Mouse (Mus musculus): ENCODE data around the gene Col26a1. TPM values are rescaled to one million over a fixed set of nuclear protein-coding genes. Genes with fewer than 3 reads are reported as not detected.
A peak's percentile ranks its signal among the peaks of the same experiment; 100 is the strongest.

Col26a1 gene
- total RNA-seq (2021), result 1 to 10 TPM; 2.7 to 3.3 TPM
- long read RNA-seq, experiment 1, partial matches to known transcripts, result 1 of 1 reads
- long read RNA-seq, experiment 1, other reads (novel, unspliced or antisense), result 0 of 1 reads
- long read RNA-seq, experiment 2, partial matches to known transcripts, result 0 of 1 reads
- long read RNA-seq, experiment 2, other reads (novel, unspliced or antisense), result 1 of 1 reads

- Histone ChIP-seq H3K27ac (peak within 1 kb of the TSS; percentile 10; the same call in 1 of the 2 replicates), H3K4me3 (peak within 1 kb of the TSS; percentile 45; the same call in 1 of the 2 replicates)
- TF ChIP-seq CTCF (conservative IDR thresholded peaks at IDR 0.05), result no peak
- DNase-seq (ENCODE audit: low spot score in 2 of 2), result no peak
Observed at GRCm38 (mm10) chr5:136882788-136883439, at the start of gene Col26a1. Col26a1 (minus strand) TSS chr5:136883209.

GRCm38 (mm10) chr5:136931896-136932295, 48.9 kb upstream of the Col26a1 start:
- peak in 1 of 2 experiments; percentile 36 for DNase-seq (ENCODE audit: low spot score in 2 of 2)
- Histone ChIP-seq H3K4me3 (no peak overlapping the region), H3K27ac (peak overlapping the region; percentile 40; the same call in 1 of the 2 replicates)
- TF ChIP-seq CTCF (conservative IDR thresholded peaks at IDR 0.05), result no peak

- no peak overlapping the region for H3K27ac ChIP-seq
- H3K4me3 ChIP-seq, result no peak overlapping the region
- DNase-seq (ENCODE audit: low spot score in 2 of 2), result peak; percentile 79 to 84
- peak; percentile 97 for TF ChIP-seq CTCF (conservative IDR thresholded peaks at IDR 0.05)
Observed at GRCm38 (mm10) chr5:136929073-136929472, 46.1 kb upstream of the Col26a1 start.

- no peak for TF ChIP-seq CTCF (conservative IDR thresholded peaks at IDR 0.05)
- H3K27ac ChIP-seq, result no peak overlapping the region
- no peak overlapping the region for H3K4me3 ChIP-seq
- no peak for DNase-seq (ENCODE audit: low spot score in 2 of 2)
Observed at GRCm38 (mm10) chr5:136923751-136924478, 40.9 kb upstream of the Col26a1 start.

GRCm38 (mm10) chr5:136922830-136923229, 39.8 kb upstream of the Col26a1 start:
- TF ChIP-seq CTCF (conservative IDR thresholded peaks at IDR 0.05), result no peak
- Histone ChIP-seq H3K4me3 (no peak overlapping the region), H3K27ac (no peak overlapping the region)
- DNase-seq (ENCODE audit: low spot score in 2 of 2), result no peak

DNA sequence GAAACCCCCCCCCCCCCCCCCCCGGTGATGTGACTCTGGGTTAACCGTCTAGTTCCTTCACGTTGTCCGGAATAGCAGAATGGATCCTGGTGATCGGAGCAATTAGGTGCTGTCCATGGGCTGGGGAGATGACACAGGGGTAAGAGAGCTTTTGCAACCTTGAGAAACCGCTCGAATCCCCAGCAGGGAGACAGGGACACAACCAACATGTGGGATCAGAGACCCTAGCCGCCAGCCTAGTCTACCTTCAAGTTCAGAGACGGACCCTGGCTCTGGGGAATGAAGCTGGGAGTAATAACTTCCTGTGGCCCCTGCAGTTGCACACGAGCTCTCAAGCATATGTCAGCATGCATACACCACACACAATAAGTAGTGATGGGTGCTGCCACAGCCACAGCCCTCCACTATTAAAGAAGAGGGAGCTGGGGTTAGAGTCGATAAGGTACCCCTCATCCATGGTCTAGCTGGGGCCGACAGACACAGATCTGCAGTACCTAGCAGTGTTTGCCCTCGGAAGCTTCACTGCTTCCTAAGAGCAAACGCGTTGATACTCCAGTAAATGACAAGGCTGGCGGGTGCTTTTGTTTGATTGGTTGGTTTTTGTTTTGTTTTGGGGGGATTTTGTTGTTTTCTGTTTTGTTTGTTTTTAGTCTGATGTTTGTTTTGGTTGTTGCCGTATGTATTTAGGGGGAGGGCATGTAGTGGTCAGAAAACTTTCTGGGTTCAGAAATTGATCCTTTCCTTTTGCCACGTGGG, 36.7 kb upstream of the Col26a1 start:
- DNase-seq (ENCODE audit: low spot score in 2 of 2), result no peak
- H3K27ac ChIP-seq, result peak overlapping the region; percentile 97
- peak overlapping the region; percentile 77 for H3K4me3 ChIP-seq
- no peak for TF ChIP-seq CTCF (conservative IDR thresholded peaks at IDR 0.05)

DNA sequence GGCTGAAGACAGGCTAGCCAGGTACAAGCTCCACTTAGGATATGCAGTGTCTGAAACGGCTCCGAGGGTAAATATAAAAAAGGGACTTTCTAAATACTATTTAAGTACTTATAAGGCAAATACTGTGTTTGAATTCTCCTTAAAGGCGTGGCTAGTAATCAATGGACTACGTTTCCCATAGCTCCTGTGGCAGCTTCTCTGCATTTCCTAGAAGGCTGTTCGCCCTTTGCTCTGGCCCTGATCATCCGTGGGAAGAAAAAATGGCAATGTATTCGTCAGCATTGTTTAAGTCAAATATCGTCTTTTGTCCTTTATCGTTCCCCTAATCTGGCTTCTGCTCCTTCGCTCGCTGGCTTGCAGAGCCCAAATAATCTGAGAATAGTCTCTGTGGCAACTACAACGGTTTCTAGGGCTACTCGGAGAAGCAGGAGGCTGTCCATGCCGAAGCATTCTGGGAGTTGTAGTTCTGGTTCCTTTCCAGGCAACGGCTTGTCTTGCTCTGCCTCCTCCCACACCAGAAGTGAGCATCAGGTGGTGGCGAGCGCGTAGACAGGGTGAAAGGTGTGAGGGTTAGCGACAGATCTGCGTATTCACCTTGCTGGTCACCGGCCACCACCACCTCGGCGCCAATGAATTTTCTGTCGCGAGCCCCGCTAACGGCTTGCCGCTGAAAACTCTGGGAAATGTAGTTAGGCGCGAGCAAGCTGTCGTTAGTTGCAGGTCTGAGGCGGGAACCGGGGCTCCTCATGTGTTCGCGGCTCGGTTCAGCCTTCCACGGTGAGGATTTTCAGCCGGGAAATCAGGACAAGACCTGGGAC, 35.9 kb upstream of the Col26a1 start:
- peak; percentile 72 to 85 for DNase-seq (ENCODE audit: low spot score in 2 of 2)
- no peak for TF ChIP-seq CTCF (conservative IDR thresholded peaks at IDR 0.05)
- Histone ChIP-seq H3K4me3 (peak overlapping the region; percentile 77), H3K27ac (peak overlapping the region; percentile 97)

DNA sequence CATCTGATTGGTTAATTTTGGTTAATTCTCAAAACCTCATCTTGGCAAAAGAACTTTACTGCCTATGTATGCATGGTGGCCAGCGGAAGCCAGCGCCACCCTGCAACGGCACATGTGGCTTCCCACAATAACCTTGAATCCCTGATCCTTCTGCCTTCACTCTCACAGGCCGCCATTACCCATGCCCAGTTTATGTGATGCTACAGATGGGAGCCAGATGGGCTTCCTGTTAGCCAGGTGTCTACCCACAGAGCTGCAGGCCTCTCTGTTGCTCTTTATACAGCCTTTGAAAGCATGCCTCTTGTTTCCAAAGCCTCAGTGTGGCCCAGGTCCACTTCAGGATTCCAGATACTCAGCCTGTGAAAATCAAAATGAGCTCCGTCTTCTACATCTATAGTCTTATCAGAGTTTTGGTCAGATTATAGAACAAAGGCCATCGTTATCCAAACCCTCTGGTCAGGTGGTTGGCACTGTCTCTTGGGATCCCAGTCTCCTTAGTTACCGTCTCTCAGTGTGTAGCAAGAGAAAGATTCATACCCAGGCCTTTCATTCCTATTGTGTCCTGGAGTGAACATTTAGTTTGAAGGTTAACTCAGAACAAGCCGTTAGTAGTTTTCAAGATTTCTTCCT, 34.7 kb upstream of the Col26a1 start:
- no peak for TF ChIP-seq CTCF (conservative IDR thresholded peaks at IDR 0.05)
- no peak overlapping the region for H3K27ac ChIP-seq
- no peak for DNase-seq (ENCODE audit: low spot score in 2 of 2)
- H3K4me3 ChIP-seq, result no peak overlapping the region

- no peak overlapping the region for H3K27ac ChIP-seq
- H3K4me3 ChIP-seq, result no peak overlapping the region
- no peak for TF ChIP-seq CTCF (conservative IDR thresholded peaks at IDR 0.05)
- DNase-seq (ENCODE audit: low spot score in 2 of 2), result no peak
Observed at GRCm38 (mm10) chr5:136914183-136914582, 31.2 kb upstream of the Col26a1 start.

DNA sequence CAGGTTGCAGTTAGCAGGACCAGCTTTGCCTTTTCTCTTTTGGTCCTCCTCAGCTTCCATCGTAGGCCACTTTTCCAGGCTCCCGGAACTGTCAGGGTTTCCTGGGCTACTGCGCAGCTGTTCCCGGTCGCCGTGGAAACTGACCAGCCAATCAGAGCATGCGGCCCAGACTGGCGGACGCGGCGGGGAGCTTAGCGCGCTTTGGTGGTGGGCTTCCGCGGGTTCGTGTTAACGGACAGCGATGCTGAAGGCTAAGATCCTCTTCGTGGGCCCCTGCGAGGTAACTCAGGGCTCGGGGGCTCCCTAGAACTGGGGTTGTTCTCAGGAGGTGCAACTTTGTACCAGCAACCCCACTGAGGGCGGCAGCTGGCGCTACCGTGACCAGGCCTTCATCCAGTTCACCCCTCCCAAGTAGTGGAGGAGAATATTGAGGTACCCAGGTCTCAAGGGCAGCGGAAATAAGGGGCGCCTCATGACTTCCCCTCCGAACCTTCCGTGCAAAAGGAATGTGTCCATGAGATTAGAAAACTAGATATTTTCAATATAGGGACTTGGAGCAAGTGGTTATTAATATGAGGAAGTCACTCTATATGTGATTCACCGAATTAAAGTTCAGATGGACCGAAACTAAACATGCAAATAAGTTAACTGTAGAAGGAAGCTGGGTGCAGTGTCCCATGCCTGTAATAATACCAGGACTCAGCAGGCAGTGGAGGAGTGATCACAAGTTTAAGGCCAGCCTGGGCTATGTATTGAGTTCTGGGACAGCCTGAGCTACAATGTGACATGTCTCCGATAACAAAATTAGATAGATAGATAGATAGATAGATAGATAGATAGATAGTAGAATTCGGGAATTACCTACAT, 25.2 kb upstream of the Col26a1 start, which contains the start of gene Ift22:
TSS of gene Ift22 (plus strand) at position 160 of the 867 bp plus-strand sequence.
- peak; percentile 93 to 94 for DNase-seq (ENCODE audit: low spot score in 2 of 2)
- no peak for TF ChIP-seq CTCF (conservative IDR thresholded peaks at IDR 0.05)
- H3K27ac ChIP-seq, result peak within 1 kb of the TSS; percentile 88
- H3K4me3 ChIP-seq, result peak within 1 kb of the TSS; percentile 84

- no peak for TF ChIP-seq CTCF (conservative IDR thresholded peaks at IDR 0.05)
- Histone ChIP-seq H3K27ac (peak overlapping the region; percentile 88), H3K4me3 (peak overlapping the region; percentile 84)
- DNase-seq (ENCODE audit: low spot score in 2 of 2), result no peak
Observed at GRCm38 (mm10) chr5:136907587-136907986, 24.6 kb upstream of the Col26a1 start.
